Mouse (Mus musculus) brain, embryonic 18.5 days (tissue): Measurements from ENCODE around the gene Adam10.

Source experiments
- DNase-seq: peaks from one replicate; pipeline ENCODE4 v3.0.0-alpha.2; 2012; ENCODE audit warnings: low read depth, low spot score

Gene Adam10

DNA sequence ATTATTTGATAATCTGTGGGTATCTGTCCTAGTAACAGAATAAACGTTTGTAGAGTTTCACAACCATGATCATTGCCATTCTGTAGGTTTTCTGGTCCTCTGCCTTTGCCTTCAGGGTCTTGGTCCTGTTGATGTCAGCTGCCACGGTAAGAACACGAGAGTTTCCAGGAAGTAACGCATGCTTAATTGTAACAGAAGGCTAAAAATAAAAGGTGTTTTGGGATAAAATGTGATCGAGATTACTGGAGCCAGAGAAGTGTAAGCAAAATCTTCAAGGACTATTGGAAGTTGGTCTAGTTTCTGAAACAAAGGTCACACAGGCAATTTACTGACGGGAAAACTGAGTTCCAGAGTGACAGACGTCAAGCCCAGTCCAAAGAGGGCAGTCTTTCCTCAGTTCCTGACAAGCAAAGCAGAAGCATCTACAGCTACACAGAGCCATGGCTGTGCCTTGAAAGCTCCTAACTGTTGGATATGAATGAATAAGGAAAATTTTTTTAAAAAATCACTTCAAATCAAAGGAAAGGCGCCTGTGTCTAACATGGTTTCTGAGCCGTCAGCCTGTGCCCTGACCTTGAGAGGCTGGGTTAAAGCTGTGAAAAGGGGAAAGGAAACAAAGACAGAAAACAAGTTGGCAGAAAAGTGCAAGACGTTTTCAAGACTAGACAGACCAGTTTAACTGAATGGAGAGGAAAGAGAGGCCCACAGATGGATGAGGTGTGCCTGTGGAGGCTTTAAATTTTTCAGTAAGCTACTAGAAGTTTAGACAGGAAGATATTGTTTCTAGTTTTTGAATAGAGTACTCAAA lies 6.8 kb upstream of the Adam10 start:
- no peak for DNase-seq

DNA sequence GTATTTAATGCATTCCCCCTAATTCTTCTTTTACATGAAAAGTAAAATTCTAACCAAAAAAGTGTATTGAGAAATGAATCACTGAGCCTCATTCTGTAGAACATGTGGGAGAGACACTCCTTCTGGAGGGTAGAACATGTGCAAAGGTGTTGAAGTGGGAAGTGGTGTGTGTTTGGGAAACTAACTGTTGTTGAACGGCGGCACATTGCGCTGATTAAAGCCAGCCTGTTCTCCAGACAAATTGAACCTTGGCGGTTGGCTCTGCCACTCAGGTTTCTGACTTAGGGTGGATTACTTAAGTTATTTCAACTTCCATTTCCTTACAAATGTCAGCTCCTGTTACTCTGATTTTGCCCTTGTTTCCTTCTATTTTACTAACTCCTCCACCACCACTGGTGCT lies 5.1 kb upstream of the Adam10 start:
- no peak for DNase-seq

DNA sequence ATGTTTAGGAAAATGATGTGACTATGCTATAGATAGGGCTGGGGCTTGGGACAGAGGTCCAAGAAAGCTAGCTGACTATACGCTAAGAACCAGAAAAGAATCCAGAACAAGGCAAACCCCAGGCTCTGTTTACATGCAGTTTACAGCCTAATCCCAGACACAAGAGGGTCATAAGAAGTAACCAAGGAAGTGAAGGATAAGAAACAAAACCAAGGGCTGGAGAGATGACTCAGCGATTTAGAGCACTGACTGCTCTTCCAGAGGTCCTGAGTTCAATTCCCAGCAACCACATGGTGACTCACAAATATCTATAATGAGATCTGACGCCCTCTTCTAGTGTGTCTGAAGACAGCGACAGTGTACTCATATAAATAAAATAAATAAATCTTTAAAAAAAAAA lies 3.7 kb upstream of the Adam10 start:
- DNase-seq = no peak

- no peak for DNase-seq
Observed at GRCm38 (mm10) chr9:70675961-70676360, 2.8 kb upstream of the Adam10 start.

DNA sequence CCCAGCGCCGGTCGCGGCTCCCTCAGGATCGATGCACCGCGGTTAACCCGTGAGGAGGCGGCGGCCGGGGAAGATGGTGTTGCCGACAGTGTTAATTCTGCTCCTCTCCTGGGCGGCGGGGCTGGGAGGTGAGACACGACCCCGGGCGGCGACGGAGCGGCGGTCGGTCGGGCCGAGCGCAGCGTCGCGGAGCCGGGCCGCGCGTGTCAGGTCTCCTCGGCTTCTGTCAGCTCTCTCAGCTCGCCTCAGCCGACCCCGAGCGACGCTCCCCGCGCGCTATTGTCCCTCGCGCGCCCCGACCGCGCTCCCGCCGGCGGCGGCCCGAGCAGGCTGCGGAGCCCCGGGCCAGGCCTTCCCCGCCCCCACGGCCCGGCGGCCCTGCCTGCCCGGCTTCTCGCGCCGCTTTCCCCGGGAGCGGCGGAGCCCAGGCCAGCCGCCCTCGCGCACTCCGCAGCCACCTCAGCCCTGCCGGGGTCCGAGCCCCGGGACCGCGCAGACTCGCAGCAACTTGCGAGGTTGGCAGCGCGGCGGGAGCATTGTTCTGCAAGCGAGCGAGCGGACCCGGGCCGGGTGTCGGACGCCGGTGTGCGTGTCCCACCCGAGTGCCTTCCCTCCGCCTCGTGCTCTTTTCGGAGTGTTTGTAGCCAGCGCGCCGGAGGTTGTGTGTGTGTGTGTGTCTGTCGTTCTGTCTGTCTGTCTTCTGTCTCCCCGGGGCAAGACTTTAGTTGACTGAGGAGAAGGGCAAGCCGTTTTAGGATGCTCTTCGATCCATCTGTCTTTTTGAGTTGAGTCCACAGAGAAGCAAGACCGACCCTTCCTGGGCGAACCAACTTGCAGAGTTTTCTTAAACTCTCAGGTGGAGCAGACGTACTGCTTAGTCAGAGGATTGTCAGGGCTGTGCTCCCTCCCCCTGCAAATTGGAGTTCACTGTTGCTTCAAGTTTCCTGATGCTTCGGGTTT lies 615 bp downstream of the Adam10 start:
- DNase-seq = no peak

DNA sequence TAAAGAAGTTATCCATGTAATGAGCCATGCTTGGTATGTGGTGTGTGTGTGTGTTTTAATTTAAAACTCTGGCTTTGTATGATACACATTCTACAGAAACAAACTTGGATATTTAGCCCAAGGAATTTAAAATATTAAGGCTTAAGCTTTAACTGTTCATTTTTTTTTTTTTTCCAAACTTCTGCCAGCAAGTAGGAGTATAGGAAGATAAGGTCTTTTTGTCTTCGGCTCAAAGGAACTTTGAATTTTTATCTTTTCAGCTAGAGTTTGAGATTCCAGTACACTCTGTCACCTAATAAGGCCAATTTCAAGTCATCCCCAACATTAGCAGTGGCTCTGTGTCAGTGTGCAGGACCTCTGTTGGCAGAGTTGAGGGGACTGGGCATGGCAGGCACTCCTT lies 3.4 kb downstream of the Adam10 start:
- DNase-seq = no peak

- no peak for DNase-seq
Observed at GRCm38 (mm10) chr9:70688301-70688968, 9.6 kb downstream of the Adam10 start.

DNA sequence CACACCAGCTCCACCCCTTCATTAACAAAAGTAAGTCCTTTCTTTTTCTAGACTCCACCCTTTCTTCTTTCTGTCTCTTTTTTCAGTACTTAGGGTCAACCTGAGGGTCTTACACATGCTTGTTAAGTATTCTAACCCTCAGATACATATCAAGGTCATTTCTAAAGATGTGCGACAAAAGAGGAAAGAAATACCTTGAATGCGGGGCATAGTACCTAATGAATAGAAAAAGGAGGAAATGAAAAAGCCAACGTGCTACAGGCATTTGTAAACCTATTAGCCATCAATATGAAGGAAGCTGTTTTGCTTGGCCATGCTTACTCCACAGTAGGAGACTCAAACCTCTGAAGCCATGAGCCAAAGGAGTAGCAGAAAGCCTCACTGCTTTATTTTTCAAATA lies 11.1 kb downstream of the Adam10 start:
- DNase-seq = no peak

- DNase-seq = no peak
Observed at GRCm38 (mm10) chr9:70690579-70690978, 11.8 kb downstream of the Adam10 start.

GRCm38 (mm10) chr9:70691772-70692693 lies 13.2 kb downstream of the Adam10 start:
- no peak for DNase-seq

DNA sequence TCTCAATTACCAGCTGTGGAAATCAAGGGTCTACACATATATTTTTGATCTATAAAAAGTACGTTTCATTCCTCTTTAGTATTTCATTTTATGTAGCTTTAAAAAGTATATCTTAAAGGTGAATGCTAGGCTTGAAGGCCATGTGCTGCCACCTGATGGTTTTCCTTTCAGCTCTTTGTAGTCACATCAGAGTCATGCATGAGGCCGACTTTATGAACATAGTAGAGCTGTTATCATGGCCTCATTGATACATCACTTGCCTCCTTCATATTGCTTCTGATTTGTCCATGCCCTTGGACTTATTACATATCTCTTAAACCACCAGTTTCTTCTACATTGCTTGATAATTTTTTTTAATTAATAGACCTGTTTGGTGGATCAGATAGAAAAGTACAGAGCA lies 16.9 kb downstream of the Adam10 start:
- no peak for DNase-seq

DNA sequence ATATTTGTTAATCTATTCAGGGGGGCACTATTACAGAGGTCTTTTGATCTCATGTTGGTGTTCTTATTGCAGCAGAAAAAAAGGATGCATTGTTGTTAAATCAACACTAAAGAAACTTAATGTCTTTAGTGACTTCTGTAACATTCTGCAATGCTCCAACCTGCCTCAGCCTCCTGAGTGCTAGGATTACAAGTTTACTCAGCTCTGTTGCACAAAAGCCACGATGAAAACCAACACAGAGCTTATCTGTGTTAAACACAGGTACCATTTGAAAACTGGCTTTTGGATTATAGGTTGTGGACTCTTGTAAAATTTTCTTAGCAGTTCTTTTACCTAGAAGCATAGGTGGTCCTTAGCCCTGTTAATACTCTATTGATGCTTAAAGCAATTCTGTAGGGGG lies 19.3 kb downstream of the Adam10 start:
- no peak for DNase-seq

DNA sequence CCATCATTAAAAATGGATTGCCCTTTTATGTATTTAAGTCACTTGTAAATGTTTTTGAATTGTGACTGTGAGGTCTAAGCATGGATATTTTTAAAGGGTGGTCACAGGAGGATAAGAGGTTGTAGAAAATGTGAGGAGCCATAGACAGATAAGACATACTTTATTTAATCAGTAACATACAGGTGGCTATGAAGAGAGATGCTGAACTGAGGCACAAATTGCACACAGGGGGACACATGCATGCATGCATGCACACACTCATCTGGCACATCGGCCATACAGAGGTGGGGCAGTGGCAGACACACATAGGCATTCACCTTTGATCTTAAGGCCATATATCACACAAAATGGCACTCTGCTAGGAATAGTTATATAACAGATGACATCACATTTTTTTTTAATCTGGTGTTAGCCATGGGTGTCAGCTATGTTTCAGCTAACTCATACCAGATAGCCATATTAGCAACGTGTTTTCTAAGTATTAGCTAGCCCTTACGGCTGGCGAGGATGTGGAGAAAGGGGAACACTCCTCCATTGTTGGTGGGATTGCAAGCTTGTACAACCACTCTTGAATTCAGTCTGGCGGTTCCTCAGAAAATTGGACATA lies 24.9 kb downstream of the Adam10 start:
- DNase-seq = no peak

- no peak for DNase-seq
Observed at GRCm38 (mm10) chr9:70706444-70706843, 27.6 kb downstream of the Adam10 start.

GRCm38 (mm10) chr9:70729544-70729943 lies 50.7 kb downstream of the Adam10 start:
- no peak for DNase-seq

DNA sequence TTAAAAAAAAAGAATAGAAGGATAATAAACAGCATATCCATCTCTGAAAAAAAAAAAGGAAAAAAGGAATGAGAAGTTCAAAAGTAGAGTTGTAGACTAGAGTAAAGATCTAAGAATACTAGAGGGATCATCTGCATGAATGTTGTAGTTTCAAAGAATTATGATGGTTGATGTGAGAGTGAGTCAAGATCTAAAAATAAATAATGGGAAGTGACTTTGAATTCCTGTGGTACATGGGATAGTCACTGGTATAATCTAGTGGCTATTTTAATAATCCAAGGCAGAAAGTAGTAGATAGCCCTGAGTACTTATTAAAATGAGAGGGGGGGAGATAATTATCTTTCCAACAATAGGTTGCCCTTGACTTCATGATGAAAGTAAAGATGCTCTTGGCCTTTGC lies 52.3 kb downstream of the Adam10 start:
- DNase-seq = no peak

DNA sequence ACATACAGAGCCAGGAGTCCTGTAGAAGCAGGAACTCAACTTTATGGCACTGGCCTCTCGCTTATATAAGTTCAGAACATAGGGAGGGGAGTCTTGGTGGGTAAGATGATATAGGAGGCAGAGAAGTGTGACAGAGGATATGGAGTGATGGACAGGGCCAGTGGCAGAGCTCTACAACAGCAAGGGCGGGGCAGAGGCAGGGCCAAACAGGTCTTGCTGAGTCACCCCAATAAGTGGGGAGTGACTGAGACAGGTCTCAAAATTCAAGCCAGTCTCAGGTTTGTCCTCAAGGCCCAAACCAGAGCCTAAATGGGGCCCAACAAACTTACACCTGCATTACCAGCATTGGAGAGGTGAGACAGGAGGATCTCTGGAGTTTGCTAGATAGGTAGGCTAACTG lies 54.4 kb downstream of the Adam10 start:
- DNase-seq = no peak

DNA sequence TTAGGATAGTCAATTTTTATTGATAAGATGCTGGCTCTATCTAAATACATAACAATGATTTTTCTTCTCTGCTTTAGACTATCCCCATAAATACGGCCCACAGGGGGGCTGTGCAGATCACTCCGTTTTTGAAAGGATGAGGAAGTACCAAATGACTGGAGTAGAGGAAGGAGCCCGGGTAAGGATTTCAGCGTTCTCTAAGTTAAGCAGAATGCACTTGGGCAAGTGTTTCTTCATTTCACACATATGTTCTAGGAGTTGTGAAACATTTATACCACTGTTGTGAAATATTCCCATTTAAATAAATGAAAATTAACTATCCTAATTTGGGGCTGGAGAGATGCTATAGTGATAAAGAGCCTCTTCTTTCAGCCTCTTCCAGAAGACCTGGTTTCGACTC lies 61.2 kb downstream of the Adam10 start:
- DNase-seq = no peak

DNA sequence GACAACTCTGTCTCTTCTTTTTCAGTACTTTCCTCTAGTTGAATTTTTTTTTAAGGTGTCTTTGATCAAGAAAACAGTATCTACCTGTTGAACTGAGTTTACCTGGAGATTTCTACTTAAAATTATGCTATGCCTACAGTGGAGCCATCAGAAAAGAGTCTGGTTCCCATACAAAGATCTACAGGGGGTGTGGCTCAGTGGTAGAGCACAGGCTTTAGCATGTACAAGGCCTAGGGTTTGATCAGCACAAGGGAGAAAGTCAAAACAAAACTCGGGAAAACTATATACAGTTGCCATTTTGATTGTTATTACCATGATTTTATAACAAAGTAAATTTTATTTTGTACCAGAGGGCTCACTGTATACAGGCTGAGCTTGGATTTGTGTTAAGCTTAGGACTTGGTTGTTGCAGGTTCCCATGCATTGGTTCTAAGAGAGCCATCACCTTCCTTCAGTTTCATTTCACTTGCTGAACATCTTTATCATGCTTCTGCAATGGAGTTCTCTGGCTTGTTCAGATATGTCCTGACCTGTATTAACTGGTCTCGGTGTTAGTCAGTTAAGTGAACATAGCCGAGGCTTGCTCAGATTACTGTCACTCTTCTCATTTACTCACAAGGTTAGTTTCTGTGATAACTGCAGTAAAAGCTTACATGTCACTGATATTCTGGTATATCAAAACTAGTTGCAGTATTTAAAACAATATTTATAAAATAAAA lies 72.9 kb downstream of the Adam10 start:
- DNase-seq = no peak

- no peak for DNase-seq
Observed at GRCm38 (mm10) chr9:70760974-70761373, 82.2 kb downstream of the Adam10 start.
